Mouse (Mus musculus) ovary, adult 18-20 months (tissue): ENCODE measurements around the gene Bag1.

ENCODE experiments used
- DNase-seq: peaks from one replicate; pipeline ENCODE4 v3.0.0; 2022; ENCODE audit warnings: low spot score, mixed read lengths

Bag1 gene

DNA sequence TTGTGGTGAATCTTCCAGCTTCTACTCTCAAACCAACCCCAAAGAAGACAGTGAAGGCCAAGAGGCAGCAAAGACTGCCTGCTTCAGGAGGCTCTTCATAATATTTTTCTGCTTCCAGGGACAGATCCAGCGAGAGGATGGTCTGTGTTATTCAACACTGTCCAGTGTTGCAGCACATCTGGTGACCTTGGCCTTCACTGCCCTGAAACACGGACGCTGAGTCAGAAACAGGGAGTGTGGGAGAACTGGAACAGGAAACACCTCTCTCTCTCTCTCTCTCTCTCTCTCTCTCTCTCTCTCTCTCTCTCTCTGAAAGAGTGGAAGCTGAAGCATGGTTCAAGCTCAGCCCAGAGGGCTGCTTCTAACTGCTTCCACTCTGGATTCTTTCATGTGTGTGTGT is 58.8 kb downstream of the Bag1 start:
- DNase-seq: peak; percentile 71

- DNase-seq: no peak
These were observed 59.3 kb downstream of the Bag1 start for GRCm38 (mm10) chr4:40888839-40889238.
